Mouse (Mus musculus) adrenal gland, adult (tissue): ENCODE data around the gene Snrnp35.
A peak's percentile ranks its signal among the peaks of the same experiment; 100 is the strongest.

Source experiments
- DNase-seq, 2 experiments: peaks; one replicate each; pipeline ENCODE4 v3.0.0; 2022 to 2023; ENCODE audit warnings: low spot score in 1 of 2; ENCODE audit not compliant: inconsistent age in 2 of 2

Snrnp35 gene

DNA sequence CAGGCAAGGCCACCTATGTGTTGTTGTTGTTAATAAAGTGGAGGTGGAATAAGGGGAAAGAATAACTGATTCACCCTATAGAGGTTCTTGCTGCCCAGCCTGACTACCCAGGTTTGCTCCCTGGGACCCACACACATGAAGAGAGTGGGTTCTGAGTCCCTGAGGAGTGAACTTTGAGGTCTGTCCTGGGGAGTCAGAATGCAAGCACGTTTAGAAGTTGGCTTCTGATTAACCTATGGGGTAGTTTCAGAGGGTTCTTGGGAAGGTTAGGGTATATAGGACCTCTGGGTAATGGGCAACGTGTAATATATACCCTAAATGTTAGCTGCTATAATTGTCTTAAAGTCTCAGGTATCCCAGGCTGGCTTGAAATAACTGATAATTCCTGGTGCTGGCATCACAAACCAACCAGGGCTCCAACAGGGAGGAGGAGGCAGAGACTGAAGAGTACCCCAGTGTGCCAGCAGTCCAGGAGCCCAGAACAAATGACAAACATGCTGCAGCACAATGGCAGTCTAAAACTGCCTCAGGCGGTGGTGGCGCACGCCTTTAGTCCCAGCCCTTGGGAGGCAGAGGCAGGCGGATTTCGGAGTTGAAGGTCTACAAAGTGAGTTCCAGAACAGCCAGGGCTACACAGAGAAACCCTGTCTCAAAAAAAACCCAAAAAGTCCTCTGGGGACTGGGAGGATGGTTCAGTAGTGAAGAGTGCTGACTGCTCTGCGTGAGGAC, 20.5 kb upstream of the Snrnp35 start:
- no peak for DNase-seq

- DNase-seq: no peak
Observed at GRCm38 (mm10) chr5:124463462-124463861, 19.5 kb upstream of the Snrnp35 start.

DNA sequence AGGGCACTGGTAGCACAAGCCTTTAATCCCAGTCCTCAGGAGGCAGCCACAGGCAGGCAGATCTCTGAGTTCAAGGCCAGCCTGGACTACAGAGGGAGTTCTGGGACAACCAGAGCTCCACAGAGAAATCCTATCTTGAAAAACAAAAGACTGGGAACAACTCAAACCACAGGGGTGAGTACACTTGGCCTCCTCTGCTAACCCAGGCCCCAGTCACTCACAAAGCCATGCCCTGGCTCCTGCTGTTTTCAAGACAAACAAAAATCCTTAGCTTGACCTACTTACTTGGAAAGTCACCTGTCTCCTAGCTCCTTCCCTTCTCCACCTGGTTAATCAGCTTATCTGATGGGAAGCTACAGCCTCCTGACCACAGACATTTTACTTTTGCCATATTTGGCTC, 18.0 kb upstream of the Snrnp35 start:
- DNase-seq: no peak

DNA sequence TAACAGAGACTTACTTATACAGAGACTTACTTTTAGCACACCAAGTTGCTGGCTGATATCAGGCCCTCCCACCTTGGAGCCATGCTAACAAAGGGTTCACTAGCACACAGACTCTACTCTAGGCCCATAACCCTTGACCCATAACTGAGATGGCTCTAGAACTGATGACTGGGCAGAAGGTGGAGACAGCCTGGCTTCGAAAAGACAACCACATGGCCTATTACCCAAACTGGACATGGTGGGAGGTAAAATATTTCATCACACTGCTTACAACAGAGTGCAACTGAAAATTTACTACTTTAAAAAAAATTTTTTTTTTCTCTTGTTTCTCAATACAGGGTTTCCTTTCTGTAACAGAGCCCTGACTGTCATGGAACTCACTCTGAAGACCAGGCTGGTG, 15.2 kb upstream of the Snrnp35 start:
- DNase-seq: no peak

- no peak for DNase-seq
Observed at GRCm38 (mm10) chr5:124468365-124468764, 14.6 kb upstream of the Snrnp35 start.

GRCm38 (mm10) chr5:124469486-124469885, 13.4 kb upstream of the Snrnp35 start:
- no peak for DNase-seq

GRCm38 (mm10) chr5:124470591-124471171, 12.3 kb upstream of the Snrnp35 start:
- DNase-seq: no peak

DNA sequence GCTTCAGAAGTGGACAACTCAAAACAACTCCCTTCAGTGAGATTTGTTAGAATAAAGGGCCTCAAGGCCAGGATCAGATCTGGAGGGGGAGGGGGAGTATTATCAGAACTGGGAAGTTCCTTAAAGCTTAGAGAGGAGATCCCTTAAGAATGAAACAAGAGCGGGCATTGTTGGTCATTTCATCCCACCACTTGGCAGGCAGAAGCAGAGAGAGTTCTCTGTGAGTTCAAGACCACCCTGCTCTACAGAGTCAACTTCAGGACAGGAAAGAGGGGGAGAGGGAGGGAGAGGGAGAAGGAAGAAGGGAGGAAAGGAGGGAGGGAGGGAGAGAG, 4.1 kb upstream of the Snrnp35 start:
- DNase-seq: no peak

- DNase-seq: no peak
Observed at GRCm38 (mm10) chr5:124480119-124480518, 2.8 kb upstream of the Snrnp35 start.

DNA sequence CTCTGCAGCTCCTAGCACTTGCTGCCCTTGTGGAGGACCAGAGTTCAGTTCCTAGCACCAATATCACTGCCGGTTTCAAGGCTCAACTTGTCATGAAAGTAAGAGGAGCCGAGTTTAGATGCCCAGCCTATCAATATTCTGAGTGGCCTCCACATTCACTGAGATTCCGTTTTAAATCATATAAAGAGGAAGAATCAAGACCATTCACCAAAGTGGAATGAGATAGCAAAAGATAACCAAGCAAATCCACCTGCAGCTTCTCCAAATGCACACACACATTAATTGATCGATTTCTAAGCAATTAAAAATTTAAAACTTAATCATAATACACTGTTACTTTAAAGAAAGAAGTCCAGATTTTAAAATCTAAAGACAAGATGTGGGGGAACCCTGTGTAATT, 1.2 kb upstream of the Snrnp35 start:
- DNase-seq: no peak

GRCm38 (mm10) chr5:124482436-124482965, 433 bp upstream of the Snrnp35 start:
- peak; percentile 56 to 89 for DNase-seq

DNA sequence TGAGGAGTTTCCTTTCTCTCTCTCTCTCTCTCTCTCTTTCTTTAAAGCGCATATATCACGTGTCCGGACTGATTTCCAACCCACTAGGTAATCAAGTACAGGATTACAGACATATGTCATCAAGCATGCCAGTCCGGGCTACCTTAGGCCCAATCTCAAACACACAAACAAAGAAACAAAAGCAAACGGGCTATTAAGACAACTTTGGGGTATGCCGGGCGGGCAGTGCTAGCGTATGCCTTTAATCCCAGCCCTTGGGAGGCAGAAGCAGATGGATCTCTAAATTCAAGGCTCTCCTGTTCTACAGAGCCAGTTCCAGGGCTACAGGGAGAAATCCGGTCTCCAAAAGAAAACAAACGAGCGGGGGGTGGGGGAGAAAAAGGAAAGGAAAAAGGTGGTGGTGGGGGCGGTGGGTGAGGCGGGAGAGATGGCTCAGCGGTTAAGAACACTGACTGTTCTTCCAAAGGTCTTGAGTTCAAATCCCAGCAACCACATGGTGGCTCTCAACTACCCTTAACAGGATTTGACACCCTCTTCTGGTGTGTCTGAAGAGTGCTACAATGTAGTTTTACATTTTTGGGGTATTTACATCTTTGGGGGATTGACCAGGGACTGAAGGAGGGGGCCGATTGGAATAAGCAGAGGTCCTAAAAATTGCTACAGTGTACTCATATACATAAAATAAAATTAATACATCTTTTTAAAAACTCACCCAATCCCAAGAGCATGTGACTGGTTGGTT, 892 bp downstream of the Snrnp35 start:
- no peak for DNase-seq

- DNase-seq: no peak
Observed at GRCm38 (mm10) chr5:124485654-124486053, 2.7 kb downstream of the Snrnp35 start.

- no peak for DNase-seq
Observed at GRCm38 (mm10) chr5:124488885-124489284, 6.0 kb downstream of the Snrnp35 start.

DNA sequence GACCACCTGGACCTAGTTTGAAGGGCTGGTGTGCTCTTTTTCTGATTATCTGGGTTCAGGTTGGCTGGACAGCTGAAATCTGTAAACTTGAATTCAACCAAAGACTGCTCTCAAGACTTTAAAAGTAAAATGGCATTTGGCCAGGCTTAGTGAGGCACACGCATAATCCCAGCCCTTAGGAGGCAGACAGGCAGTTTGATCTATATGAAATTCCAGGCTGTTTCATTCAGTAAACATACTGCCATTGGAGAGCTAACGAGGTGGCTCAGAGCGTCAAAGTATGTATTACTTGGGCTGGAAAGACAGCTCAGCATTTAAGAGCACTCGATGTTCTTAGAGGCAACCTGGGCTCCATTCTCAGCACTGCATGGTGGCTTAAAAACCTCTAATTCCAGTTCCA, 8.8 kb downstream of the Snrnp35 start:
- DNase-seq: no peak

GRCm38 (mm10) chr5:124492618-124493017, 9.7 kb downstream of the Snrnp35 start:
- no peak for DNase-seq

- DNase-seq: no peak
Observed at GRCm38 (mm10) chr5:124493455-124493854, 10.5 kb downstream of the Snrnp35 start.

- no peak for DNase-seq
Observed at GRCm38 (mm10) chr5:124495547-124495946, 12.6 kb downstream of the Snrnp35 start.

GRCm38 (mm10) chr5:124496614-124497514, 13.9 kb downstream of the Snrnp35 start:
- no peak for DNase-seq

DNA sequence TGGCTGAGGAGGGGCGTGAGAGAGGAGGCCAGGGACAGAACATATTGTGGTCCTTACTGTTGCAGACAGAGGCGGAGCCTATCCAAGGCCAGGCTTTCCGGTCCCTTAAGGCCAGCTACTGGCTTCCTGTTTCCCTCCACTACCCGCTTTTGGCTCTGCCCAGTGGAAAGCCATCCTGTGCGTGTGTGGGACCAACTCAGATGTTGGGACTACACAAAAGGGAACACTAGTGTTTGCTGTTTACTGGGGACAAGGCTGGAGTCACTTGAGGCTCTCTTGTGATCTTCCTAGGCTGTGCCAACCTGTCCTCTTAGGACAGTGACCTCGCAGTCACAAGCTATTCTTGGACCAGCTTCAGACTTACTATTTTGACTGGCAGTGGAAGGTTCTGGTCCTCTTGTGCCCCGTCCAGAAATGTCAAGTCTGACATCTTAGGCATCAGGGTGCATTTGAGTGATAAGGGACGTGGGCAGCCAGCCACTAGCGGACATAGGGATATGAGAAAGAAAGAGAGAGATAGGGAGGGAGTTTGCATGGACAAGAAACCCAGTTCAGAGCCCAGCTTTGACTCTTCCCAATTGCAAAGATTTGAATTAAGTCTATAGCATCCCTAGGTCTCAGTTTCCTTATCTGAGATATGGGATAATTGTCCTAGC, 15.4 kb downstream of the Snrnp35 start:
- peak; percentile 66 to 86 for DNase-seq

GRCm38 (mm10) chr5:124499001-124499400, 16.1 kb downstream of the Snrnp35 start:
- DNase-seq: no peak
